Mouse (Mus musculus): ENCODE results near the gene Qrich2.
"Not testable (repeated sequence)": the region's sequence is repeated elsewhere in the genome, so short reads cannot be mapped to it uniquely, and the experiment has no call there.

The Qrich2 gene

DNA sequence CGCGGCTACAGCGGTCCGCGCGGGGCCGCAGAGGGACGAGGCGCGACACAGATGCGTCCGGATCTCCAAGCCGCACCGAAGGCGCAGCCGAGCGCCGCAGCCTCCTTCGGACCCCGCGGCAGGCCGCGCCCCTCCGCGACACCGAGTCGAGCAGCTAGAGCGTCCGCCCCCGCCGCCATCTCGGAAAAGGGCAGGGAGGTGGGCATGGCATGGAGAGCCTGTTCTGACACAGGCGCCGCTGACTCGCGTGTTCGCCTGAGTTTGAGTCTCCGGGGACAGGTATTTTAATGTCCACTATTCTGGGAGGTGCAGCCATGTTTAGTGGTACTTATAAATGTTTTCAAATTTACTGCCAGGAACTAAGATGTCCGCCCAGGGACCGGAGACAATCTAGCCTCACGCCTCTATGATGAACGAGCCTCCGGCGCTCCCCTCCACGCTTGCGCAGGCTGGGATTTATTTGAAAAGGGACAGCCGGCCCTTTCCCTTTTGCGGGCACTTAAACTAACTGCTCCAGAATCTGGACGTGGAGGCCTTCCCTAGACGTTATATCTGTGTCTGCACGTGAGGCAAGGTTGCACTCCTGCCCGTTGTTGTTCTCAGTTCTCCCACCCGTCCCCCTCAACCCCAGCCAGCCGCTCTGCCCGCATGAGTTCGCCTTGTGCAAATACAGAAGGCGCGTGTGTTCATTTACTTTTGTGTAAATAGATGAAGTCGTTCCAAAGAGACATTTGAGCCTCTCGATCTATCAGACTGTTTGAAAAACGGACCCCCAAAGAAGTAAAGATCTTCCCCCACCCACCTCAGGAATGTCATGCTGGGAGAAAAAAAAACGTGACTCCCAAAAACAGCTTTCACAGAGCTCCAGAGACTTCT, 24.4 kb upstream of the Qrich2 start:
- peak; percentile 91 to 97 for DNase-seq (ENCODE audit: inconsistent age in 2 of 2, low spot score in 1 of 2)

DNA sequence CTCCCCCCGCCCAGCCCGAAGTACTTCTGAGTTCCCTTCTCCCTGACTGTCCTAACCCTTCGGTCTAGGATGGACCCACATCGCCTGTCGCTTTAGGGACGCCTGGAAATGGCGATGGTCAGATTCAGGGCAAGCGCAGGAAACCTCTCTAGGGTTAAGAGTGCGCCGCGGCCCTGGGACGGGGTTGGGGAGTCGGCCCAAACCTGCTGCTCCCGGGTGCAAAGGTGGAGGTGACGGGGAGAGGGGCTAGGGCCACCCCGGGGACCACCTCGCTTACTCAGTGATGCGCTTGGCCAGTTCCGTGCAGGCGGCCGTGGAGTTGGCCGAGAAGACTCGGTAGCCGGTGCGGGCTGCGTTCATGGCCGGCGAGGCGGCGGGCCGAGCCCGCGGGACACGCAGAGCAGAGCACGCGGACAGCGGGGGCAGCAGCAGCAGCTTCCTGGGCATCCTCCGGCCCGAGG, 23.8 kb upstream of the Qrich2 start:
- no peak for DNase-seq (ENCODE audit: inconsistent age in 2 of 2, low spot score in 1 of 2)

DNA sequence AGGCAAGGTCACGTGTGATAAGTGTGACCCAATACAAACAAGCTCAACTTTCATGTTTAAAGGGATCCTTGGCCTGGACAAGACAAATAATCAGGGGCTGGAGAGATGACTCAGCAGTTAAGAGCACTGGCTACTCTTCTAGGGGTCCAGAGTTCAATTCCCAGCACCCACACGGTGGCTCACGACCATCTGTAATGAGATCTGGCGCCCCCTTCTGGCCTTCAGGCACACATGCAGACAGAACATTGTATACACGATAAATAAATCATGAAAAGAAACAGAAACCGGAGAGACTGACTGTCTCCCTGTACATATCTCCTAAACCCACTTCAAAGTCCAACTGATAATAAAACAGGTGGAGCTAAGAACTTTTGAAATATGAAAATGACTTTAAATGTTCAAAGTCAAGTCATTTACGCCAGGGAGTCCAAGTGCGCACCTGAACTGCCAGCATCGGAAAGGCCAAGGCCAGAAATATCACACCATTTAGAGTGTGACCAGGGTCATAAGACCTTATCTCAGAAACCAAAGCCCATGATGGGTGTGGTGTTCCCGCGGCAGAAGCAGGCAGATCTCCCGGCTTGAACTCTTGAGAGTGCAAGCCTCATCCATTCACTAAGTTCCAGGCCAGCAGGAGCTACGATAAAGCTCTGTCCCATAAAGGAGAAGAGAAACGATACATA, 22.8 kb upstream of the Qrich2 start:
- no peak for DNase-seq (ENCODE audit: inconsistent age in 2 of 2, low spot score in 1 of 2)

GRCm38 (mm10) chr11:116488207-116488606, 22.2 kb upstream of the Qrich2 start:
- DNase-seq (ENCODE audit: inconsistent age in 2 of 2, low spot score in 1 of 2) = no peak

- no peak for DNase-seq (ENCODE audit: inconsistent age in 2 of 2, low spot score in 1 of 2)
Observed at GRCm38 (mm10) chr11:116484261-116484660, 18.2 kb upstream of the Qrich2 start.

DNA sequence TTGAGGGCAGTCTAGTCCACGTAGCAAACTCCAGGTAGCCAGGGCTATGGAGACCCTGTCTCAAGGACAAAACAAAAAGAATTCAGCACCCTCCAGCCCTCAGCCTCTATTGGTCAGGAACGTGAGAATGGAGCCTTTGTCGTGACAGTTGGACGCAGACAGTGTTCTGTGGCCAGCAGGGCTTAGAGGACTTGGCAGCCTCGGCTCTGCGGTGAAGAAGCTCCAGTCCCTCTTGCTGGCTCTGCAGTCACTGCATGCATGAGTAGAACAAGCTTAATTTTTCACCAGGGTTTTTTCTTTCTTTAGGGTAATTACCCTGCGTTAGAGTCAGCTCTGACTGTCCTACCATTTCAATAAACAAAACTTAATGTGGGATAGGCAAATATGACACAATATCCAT, 15.7 kb upstream of the Qrich2 start:
- DNase-seq (ENCODE audit: inconsistent age in 2 of 2, low spot score in 1 of 2) = no peak

DNA sequence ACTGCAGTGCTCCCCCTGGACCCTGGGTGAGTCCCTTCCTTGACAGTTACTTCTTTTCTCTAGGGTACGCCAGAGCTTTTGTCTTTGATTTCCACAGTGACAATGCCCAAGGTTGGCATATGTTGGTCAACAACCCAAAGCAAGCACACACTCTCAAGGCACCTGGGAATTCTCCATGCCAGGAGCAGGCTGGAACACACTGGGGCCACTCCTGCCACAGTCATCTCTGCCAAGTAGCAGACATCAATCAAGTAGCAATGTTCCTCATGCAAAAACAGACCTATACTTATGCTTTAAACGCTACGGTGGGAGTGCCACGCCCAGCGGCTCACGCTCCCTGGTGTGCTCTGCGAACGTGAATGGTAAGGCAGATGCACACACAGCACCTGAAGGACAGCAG, 14.9 kb upstream of the Qrich2 start:
- no peak for DNase-seq (ENCODE audit: inconsistent age in 2 of 2, low spot score in 1 of 2)

- no peak for DNase-seq (ENCODE audit: inconsistent age in 2 of 2, low spot score in 1 of 2)
Observed at GRCm38 (mm10) chr11:116479832-116480231, 13.8 kb upstream of the Qrich2 start.

GRCm38 (mm10) chr11:116478978-116479377, 12.9 kb upstream of the Qrich2 start:
- no peak for DNase-seq (ENCODE audit: inconsistent age in 2 of 2, low spot score in 1 of 2)

DNA sequence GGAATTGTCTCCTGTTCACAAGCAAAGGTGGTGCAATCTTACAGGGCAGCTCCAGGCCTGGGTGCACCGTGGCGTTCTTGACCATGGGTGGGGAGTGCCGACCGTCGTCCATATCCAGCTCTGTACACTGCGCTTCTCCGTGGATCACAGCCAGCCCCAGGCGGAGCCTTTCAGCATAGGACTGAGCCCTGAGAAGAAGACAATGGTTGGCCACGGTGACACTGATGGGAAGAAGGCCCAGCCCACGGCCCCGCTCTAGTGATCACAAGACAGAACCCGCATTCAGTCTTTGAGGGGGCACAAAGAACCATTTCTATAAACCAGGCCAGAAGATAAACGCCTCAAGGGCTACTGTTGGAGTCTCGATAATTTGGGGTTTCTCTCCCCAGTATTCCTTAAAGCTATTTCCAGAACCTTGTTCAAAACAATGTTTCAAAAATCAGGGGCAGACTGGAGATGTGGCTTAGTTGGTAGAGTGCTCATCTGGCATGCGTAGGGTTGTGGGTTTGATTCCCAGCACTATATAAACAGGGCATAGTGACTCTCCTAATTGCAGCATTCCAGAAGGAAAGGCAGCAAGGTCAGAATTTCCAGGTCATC, 11.2 kb upstream of the Qrich2 start:
- DNase-seq (ENCODE audit: inconsistent age in 2 of 2, low spot score in 1 of 2) = no peak

- no peak for DNase-seq (ENCODE audit: inconsistent age in 2 of 2, low spot score in 1 of 2)
Observed at GRCm38 (mm10) chr11:116476696-116477095, 10.7 kb upstream of the Qrich2 start.

GRCm38 (mm10) chr11:116476041-116476440, 10.0 kb upstream of the Qrich2 start:
- DNase-seq (ENCODE audit: inconsistent age in 2 of 2, low spot score in 1 of 2) = peak; percentile 38 to 60

GRCm38 (mm10) chr11:116472275-116472674, 6.2 kb upstream of the Qrich2 start:
- no peak for DNase-seq (ENCODE audit: inconsistent age in 2 of 2, low spot score in 1 of 2)

DNA sequence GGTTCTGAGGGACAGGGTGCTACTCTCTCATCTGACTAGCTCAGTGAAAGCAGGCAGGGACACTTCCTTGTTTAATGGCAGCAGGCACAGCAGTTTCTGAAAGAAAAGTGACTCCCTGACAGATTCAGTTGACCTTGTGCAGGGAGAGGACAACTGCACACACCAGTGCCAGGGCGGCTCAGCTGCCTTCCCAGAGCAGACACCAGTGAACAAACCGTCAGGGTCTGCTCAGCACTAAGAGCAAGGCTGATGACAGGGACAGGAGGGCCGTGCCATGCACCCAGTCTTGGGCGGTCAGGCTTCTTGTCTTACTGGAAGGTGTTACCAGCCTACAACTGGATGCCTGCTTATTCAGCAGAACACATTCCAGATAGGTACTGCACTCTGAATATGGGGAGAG, 4.9 kb upstream of the Qrich2 start:
- peak in 1 of 2 experiments; percentile 71 for DNase-seq (ENCODE audit: inconsistent age in 2 of 2, low spot score in 1 of 2)

DNA sequence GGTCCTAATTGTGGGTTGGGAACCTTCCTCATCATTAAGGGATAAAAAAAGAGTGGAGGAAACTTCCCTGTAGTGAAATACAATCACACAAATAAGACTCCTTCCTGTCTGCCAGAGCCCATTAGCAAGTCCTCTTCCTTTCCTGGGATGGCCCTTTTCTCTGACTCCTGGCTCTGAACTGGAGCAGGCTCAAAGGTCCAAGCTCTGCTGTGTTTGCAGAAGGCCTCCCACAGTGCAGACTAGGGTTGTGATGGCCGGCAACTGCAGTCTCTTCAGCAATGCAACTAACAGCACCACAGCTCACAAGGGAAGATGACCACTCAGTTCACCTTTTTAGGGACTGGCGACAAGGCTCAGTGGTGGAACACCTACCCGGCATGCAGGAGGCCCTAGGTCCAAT, 4.2 kb upstream of the Qrich2 start:
- DNase-seq (ENCODE audit: inconsistent age in 2 of 2, low spot score in 1 of 2) = no peak

DNA sequence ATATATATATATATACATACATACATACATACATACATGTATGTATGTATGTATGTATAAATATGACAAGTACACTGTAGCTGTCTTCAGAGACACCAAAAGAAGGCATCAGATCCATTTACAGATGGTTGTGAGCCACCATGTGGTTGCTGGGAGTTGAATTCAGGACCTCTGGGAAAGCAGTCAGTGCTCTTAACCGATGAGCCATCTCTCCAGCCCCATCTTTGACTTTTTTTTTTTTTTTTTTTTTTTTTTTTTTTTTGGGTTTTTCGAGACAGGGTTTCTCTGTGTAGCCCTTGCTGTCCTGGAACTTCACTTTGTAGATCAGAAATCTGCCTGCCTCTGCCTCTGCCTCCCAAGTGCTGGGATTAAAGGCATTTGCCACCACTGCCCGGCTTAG, 2.3 kb upstream of the Qrich2 start:
- DNase-seq (ENCODE audit: inconsistent age in 2 of 2, low spot score in 1 of 2) = not testable (repeated sequence)

- peak; percentile 83 to 93 for DNase-seq (ENCODE audit: inconsistent age in 2 of 2, low spot score in 1 of 2)
Observed at GRCm38 (mm10) chr11:116463833-116464232, 2.2 kb downstream of the Qrich2 start.

- DNase-seq (ENCODE audit: inconsistent age in 2 of 2, low spot score in 1 of 2) = no peak
Observed at GRCm38 (mm10) chr11:116463338-116463737, 2.7 kb downstream of the Qrich2 start.

- no peak for DNase-seq (ENCODE audit: inconsistent age in 2 of 2, low spot score in 1 of 2)
Observed at GRCm38 (mm10) chr11:116459786-116460185, 6.3 kb downstream of the Qrich2 start.

DNA sequence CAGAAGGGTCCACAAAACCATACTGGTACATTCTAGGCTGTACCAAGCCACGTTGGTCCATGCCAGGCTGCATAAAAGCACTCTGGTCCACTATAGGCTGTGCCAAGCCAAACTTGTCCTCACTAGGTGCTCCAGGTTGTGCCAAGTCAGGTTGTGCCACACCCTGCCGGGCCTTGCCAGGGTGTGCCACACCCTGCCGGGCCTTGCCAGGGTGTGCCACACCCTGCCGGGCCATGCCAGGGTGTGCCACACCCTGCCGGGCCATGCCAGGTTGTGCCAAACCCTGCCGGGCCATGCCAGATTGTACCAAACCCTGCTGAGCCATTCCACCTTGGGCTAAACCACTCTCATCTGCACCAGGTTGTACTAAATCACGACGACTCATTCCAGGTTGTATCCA, 9.8 kb downstream of the Qrich2 start:
- DNase-seq (ENCODE audit: inconsistent age in 2 of 2, low spot score in 1 of 2) = no peak

DNA sequence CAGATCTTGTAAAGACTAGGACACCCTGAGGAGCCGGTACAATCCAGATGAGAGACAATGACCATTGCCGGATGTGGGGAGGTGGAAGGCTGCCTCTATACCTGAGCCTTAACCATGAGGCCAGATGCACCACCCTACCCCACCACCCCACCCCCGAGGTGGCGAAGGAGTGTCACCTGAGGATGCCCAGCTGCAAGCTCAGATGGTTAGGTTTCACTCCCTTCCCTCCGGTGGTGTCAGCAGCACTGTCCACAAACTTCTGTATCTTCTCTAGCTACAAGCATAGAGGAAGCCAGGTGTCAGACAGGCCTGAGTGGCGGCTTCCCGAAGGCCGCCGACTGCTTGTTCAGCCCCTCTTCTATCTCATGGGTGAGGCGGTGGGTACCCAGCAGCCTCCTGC, 12.2 kb downstream of the Qrich2 start:
- no peak for DNase-seq (ENCODE audit: inconsistent age in 2 of 2, low spot score in 1 of 2)

DNA sequence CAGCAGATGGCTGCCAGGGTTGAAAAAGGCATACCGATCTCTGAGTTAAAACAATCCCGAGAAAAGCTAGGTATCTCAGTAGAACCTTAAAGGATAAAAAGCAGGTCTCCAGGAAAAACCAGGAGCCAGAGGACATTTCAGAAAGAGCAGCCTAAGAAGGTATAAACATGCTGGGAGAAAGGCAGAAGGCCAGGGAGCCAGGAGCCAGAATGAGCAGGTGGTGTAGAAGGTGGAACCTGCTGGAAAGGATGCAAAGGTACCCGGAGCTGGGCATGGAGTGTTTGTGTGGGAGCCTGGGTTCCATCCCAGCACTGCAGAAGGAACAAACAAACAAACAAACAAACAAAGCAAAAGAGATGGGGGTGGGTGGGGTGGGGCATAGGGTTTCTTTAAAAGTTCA, 16.7 kb downstream of the Qrich2 start:
- no peak for DNase-seq (ENCODE audit: inconsistent age in 2 of 2, low spot score in 1 of 2)

Data from adrenal gland, adult (tissue).